ENCODE assay signal across 9 mouse cellular contexts in genomic region chr6:126497878-126498277, GRCm38 (mm10). TPM values are rescaled to one million over a fixed set of nuclear protein-coding genes. Genes with fewer than 3 reads are reported as not detected.
A peak's percentile ranks its signal among the peaks of the same experiment; 100 is the strongest.
DNase-seq lines count a peak whose midpoint lies in the region; ATAC-seq and TF ChIP-seq lines count a peak whose summit lies in the region.
"Had no signal": no experiment of that assay in that cellular context is flagged by ENCODE, and none has a peak within 500 bp of the region (broad histone marks: within the 10 kb centered on the region; RNA-seq: fewer than 3 reads in every experiment).

No protein-coding gene starts in this region.

- no peak overlapping the region for H3K4me2 ChIP-seq in liver, embryonic 11.5 days
- no peak overlapping the region for H3K4me2 ChIP-seq in intestine, embryonic 16.5 days (ENCODE audit: low read depth, low read length)
- no peak overlapping the region for H3K4me2 ChIP-seq in liver, postnatal 0 days (ENCODE audit: low read depth, low read length)
- H3K4me2 ChIP-seq: embryonic facial prominence, embryonic 15.5 days had no signal

- peak; percentile 53 for TF ChIP-seq CTCF in liver, adult 2 months (IDR thresholded peaks at IDR 0.05; ENCODE audit: low read depth, low read length)
- peak; percentile 67 for TF ChIP-seq CTCF in liver, postnatal 0 days (IDR thresholded peaks at IDR 0.05; ENCODE audit: low read depth)

- H3K27me3 ChIP-seq in liver, adult 2 months (ENCODE audit: control insufficient read depth, insufficient read depth, low read length), result no peaks in the 10 kb centered on the region
- no peaks in the 10 kb centered on the region for H3K27me3 ChIP-seq in liver, embryonic 11.5 days (replicated peaks; ENCODE audit: control insufficient read depth, insufficient read depth, low read length)
- peaks cover 9% of the 10 kb centered on the region; the same call in 1 of the 2 replicates for H3K27me3 ChIP-seq in embryonic facial prominence, embryonic 10.5 days (replicated peaks; ENCODE audit: low read depth, poor library complexity, severe bottlenecking)
- H3K27me3 ChIP-seq in intestine, embryonic 16.5 days (replicated peaks; ENCODE audit: control insufficient read depth, insufficient read depth, low read length), result no peaks in the 10 kb centered on the region
- no peaks in the 10 kb centered on the region for H3K27me3 ChIP-seq in liver, postnatal 0 days (ENCODE audit: insufficient read depth, low read length)
- H3K27me3 ChIP-seq: embryonic facial prominence, embryonic 15.5 days had no signal

- ATAC-seq in liver, embryonic 11.5 days (replicated peaks; ENCODE audit: low FRiP score), result no peak
- ATAC-seq in intestine, embryonic 16.5 days, result 0 out of 2 replicates have a peak, but pooled peaks have one; percentile 40
- no peak for ATAC-seq in liver, postnatal 0 days
- no peak for ATAC-seq in monocyte, adult 5-6 weeks (replicated peaks; ENCODE audit: insufficient number of reproducible peaks, low FRiP score, low TSS enrichment, poor library complexity, severe bottlenecking)

- TF ChIP-seq POLR2A in liver, adult 2 months (IDR thresholded peaks at IDR 0.05; ENCODE audit: extremely low read depth, insufficient read depth, low read length), result no peak

- no peaks in the 10 kb centered on the region for H3K79me2 ChIP-seq in liver, adult 2 months (ENCODE audit: control insufficient read depth, insufficient read depth, low read length)

- H3K4me3 ChIP-seq in liver, adult 2 months (ENCODE audit: insufficient read depth, low read depth, low read length), result no peak overlapping the region
- H3K4me3 ChIP-seq in liver, embryonic 11.5 days (ENCODE audit: low read depth, low read length), result no peak overlapping the region
- no peak overlapping the region for H3K4me3 ChIP-seq in embryonic facial prominence, embryonic 10.5 days
- H3K4me3 ChIP-seq in intestine, embryonic 16.5 days (ENCODE audit: low read length), result no peak overlapping the region
- no peak overlapping the region for H3K4me3 ChIP-seq in liver, postnatal 0 days (ENCODE audit: low read depth, low read length)
- H3K4me3 ChIP-seq: embryonic facial prominence, embryonic 15.5 days had no signal

- peak; percentile 5 for DNase-seq in liver, adult 2 months (ENCODE audit: extremely low read depth, low read depth, low spot score)
- no peak for DNase-seq in liver, embryonic 11.5 days (ENCODE audit: low spot score)
- DNase-seq in adrenal gland, postnatal 10 days, result peak; percentile 70
- peak; percentile 68 for DNase-seq in embryonic facial prominence, embryonic 10.5 days (ENCODE audit: low spot score)
- DNase-seq in liver, postnatal 0 days, result peak; percentile 25
- peak; percentile 74 to 79 for DNase-seq in right cerebral cortex, postnatal 10 days (ENCODE audit: low spot score in 2 of 2)

- H3K4me1 ChIP-seq in liver, adult 2 months (ENCODE audit: control insufficient read depth, insufficient read depth, low read length), result no peaks in the 10 kb centered on the region
- H3K4me1 ChIP-seq in liver, embryonic 11.5 days (replicated peaks; ENCODE audit: control insufficient read depth, insufficient read depth, low read length), result no peaks in the 10 kb centered on the region; the same call in 1 of the 2 replicates
- H3K4me1 ChIP-seq in embryonic facial prominence, embryonic 10.5 days, result peaks cover 41% of the 10 kb centered on the region
- no peaks in the 10 kb centered on the region for H3K4me1 ChIP-seq in intestine, embryonic 16.5 days (ENCODE audit: control insufficient read depth, insufficient read depth, low read length)
- no peaks in the 10 kb centered on the region for H3K4me1 ChIP-seq in liver, postnatal 0 days (ENCODE audit: insufficient read depth)

- H3K36me3 ChIP-seq in liver, adult 2 months (ENCODE audit: control insufficient read depth, insufficient read depth, low read length), result no peaks in the 10 kb centered on the region
- H3K36me3 ChIP-seq in liver, embryonic 11.5 days (ENCODE audit: control insufficient read depth, insufficient read depth, low read length), result no peaks in the 10 kb centered on the region
- no peaks in the 10 kb centered on the region for H3K36me3 ChIP-seq in embryonic facial prominence, embryonic 10.5 days (replicated peaks)
- H3K36me3 ChIP-seq in intestine, embryonic 16.5 days (ENCODE audit: control insufficient read depth, insufficient read depth, low read length), result no peaks in the 10 kb centered on the region
- H3K36me3 ChIP-seq in liver, postnatal 0 days (replicated peaks; ENCODE audit: insufficient read depth, low read length), result no peaks in the 10 kb centered on the region
- H3K36me3 ChIP-seq: embryonic facial prominence, embryonic 15.5 days had no signal

- TF ChIP-seq EP300 in liver, postnatal 0 days (IDR thresholded peaks at IDR 0.05; ENCODE audit: low read depth), result no peak

- no peak overlapping the region for H3K9ac ChIP-seq in liver, adult 2 months (ENCODE audit: low read depth, low read length)
- H3K9ac ChIP-seq in liver, embryonic 11.5 days (ENCODE audit: low read depth, low read length), result no peak overlapping the region
- no peak overlapping the region for H3K9ac ChIP-seq in intestine, embryonic 16.5 days (ENCODE audit: low read depth, low read length)
- H3K9ac ChIP-seq in liver, postnatal 0 days (replicated peaks), result no peak overlapping the region
- H3K9ac ChIP-seq: embryonic facial prominence, embryonic 15.5 days had no signal

- no peak overlapping the region for H3K27ac ChIP-seq in liver, adult 2 months (replicated peaks; ENCODE audit: insufficient read depth, low read depth, low read length)
- H3K27ac ChIP-seq in liver, embryonic 11.5 days (ENCODE audit: low read depth, low read length), result no peak overlapping the region
- no peak overlapping the region for H3K27ac ChIP-seq in embryonic facial prominence, embryonic 10.5 days (replicated peaks)
- no peak overlapping the region for H3K27ac ChIP-seq in intestine, embryonic 16.5 days (ENCODE audit: low read length)
- H3K27ac ChIP-seq in liver, postnatal 0 days (ENCODE audit: low read depth), result no peak overlapping the region
- H3K27ac ChIP-seq: embryonic facial prominence, embryonic 15.5 days had no signal

- 57% methylated on average over 5 of the region's 5 CpGs for WGBS in liver, adult 2 months
- 55% methylated on average over 5 of the region's 5 CpGs for WGBS in liver, embryonic 11.5 days
- 49% methylated on average over 5 of the region's 5 CpGs for WGBS in embryonic facial prominence, embryonic 10.5 days
- 52% methylated on average over 5 of the region's 5 CpGs for WGBS in intestine, embryonic 16.5 days
- WGBS in liver, postnatal 0 days (ENCODE audit: insufficient replicate concordance), result 53% methylated on average over 5 of the region's 5 CpGs

- 0 out of 2 replicates have a peak, but pooled peaks cover 2% of the 10 kb centered on the region for H3K9me3 ChIP-seq in liver, embryonic 11.5 days (ENCODE audit: control insufficient read depth, low read length)
- H3K9me3 ChIP-seq in embryonic facial prominence, embryonic 10.5 days, result no peaks in the 10 kb centered on the region; the same call in 1 of the 2 replicates
- peaks cover 3% of the 10 kb centered on the region; the same call in 1 of the 2 replicates for H3K9me3 ChIP-seq in intestine, embryonic 16.5 days (ENCODE audit: control insufficient read depth, low read length)
- H3K9me3 ChIP-seq in liver, postnatal 0 days (ENCODE audit: low read length), result no peaks in the 10 kb centered on the region
- H3K9me3 ChIP-seq: embryonic facial prominence, embryonic 15.5 days had no signal

RNA-seq across cellular contexts. Expression of gene Kcna5, which starts 37.3 kb away (rescaled TPM):
- under 0.01 TPM in 1 of 2 replicates, not detected in the other for total RNA-seq in liver, adult 2 months (2014; rRNA removed)
- not detected in 2 replicates for polyA plus RNA-seq in liver, adult 2 months (2012; rRNA removed)
- polyA plus RNA-seq in liver, embryonic 11.5 days (2014; fragmentation: Nextera tagmentation; extraction: Ambion mirVana), result 1.5 and 1.9 TPM in 2 replicates
- 10 to 100 TPM in 1 of 2 experiments, 1 to 10 TPM in 1; 5.1 to 10.1 TPM for total RNA-seq in adrenal gland, postnatal 10 days (2021)
- 3.6 and 4.0 TPM in 2 replicates for polyA plus RNA-seq in embryonic facial prominence, embryonic 10.5 days (2016; fragmentation: Nextera tagmentation; extraction: Ambion mirVana)
- 6.5 and 7.6 TPM in 2 replicates for polyA plus RNA-seq in intestine, embryonic 16.5 days (2015; fragmentation: Nextera tagmentation; extraction: Ambion mirVana)
- 0.05 and 0.09 TPM in 2 replicates for polyA plus RNA-seq in liver, postnatal 0 days (2015; fragmentation: Nextera tagmentation; extraction: Ambion mirVana)
- not detected in 3 replicates for total RNA-seq in monocyte, adult 5-6 weeks (2017)
